ENCODE assay signal across 8 mouse cellular contexts in the genomic region with DNA sequence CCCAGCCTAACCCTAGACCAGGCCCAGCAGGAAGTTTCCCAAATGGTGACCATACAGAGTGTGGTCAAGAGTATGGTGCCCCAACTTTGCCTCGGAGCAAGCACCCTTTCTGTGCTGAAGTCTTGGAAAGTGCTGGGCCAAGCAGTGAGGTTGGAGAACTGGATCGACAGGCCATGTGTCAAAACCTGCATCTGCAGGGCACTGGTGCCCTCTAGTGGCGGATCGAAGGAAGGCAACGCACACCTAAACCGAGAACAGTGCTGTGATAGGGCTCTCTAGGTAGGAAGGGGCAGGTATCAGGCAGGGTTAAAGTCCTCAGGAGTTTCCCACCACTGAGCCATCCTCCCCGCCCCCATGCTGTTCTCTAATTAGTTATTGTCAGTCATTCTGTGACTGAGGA. TPM values are rescaled to one million over a fixed set of nuclear protein-coding genes. Genes with fewer than 3 reads are reported as not detected.
DNase-seq lines count a peak whose midpoint lies in the region; ATAC-seq and TF ChIP-seq lines count a peak whose summit lies in the region.

No protein-coding gene starts in this region.

- H3K36me3 ChIP-seq in forebrain, embryonic 16.5 days (ENCODE audit: control insufficient read depth, insufficient read depth), result no peaks in the 10 kb centered on the region
- H3K36me3 ChIP-seq in hindbrain, postnatal 0 days (ENCODE audit: insufficient read depth, low read length), result no peaks in the 10 kb centered on the region

- peak; percentile 90 for DNase-seq in NIH3T3 (ENCODE audit: low read depth)
- DNase-seq in cerebellum, adult 18-20 months, result peak; percentile 73 to 83
- peak; percentile 91 for DNase-seq in hindbrain, postnatal 0 days (ENCODE audit: low spot score)
- peak; percentile 70 to 72 for DNase-seq in layer of hippocampus, postnatal 36 days
- DNase-seq in mesoderm, embryonic 11.5 days (ENCODE audit: low read depth, low spot score), result peak; percentile 85
- peak; percentile 72 for DNase-seq in right cerebral cortex, postnatal 25 days
- DNase-seq in urinary bladder, postnatal 25 days (ENCODE audit: low spot score), result peak; percentile 72

- no peak overlapping the region for H3K4me3 ChIP-seq in forebrain, embryonic 16.5 days (replicated peaks; ENCODE audit: low read length)
- no peak overlapping the region for H3K4me3 ChIP-seq in hindbrain, postnatal 0 days (ENCODE audit: low read length)

- TF ChIP-seq CTCF in hindbrain, postnatal 0 days (IDR thresholded peaks at IDR 0.05; ENCODE audit: low read depth), result peak; percentile 100

- peak; percentile 70 for ATAC-seq in forebrain, embryonic 16.5 days
- ATAC-seq in hindbrain, postnatal 0 days, result peak; percentile 82

- no peak overlapping the region for H3K4me2 ChIP-seq in forebrain, embryonic 16.5 days (ENCODE audit: low read length)
- H3K4me2 ChIP-seq in hindbrain, postnatal 0 days (ENCODE audit: low read depth, low read length), result no peak overlapping the region

- H3K9ac ChIP-seq in forebrain, embryonic 16.5 days (replicated peaks; ENCODE audit: low read depth, low read length), result no peak overlapping the region
- no peak overlapping the region for H3K9ac ChIP-seq in hindbrain, postnatal 0 days (replicated peaks; ENCODE audit: low read length)

- H3K9me3 ChIP-seq in forebrain, embryonic 16.5 days (ENCODE audit: control insufficient read depth, low read length), result no peaks in the 10 kb centered on the region
- H3K9me3 ChIP-seq in hindbrain, postnatal 0 days (ENCODE audit: low read length), result no peaks in the 10 kb centered on the region

- no peaks in the 10 kb centered on the region for H3K27me3 ChIP-seq in forebrain, embryonic 16.5 days (replicated peaks; ENCODE audit: control insufficient read depth, insufficient read depth, low read length)
- 0 out of 2 replicates have a peak, but pooled peaks cover 4% of the 10 kb centered on the region for H3K27me3 ChIP-seq in hindbrain, postnatal 0 days (ENCODE audit: insufficient read depth, low read length)

- H3K4me1 ChIP-seq in forebrain, embryonic 16.5 days (replicated peaks; ENCODE audit: control insufficient read depth, insufficient read depth, low read length), result peaks cover 6% of the 10 kb centered on the region; the same call in 1 of the 2 replicates
- H3K4me1 ChIP-seq in hindbrain, postnatal 0 days (ENCODE audit: insufficient read depth, low read length), result peaks cover 7% of the 10 kb centered on the region; the same call in 1 of the 2 replicates

- under 1% methylated on average over 7 of the region's 7 CpGs for WGBS in forebrain, embryonic 16.5 days
- 1% methylated on average over 7 of the region's 7 CpGs for WGBS in hindbrain, postnatal 0 days

- no peak overlapping the region for H3K27ac ChIP-seq in forebrain, embryonic 16.5 days (ENCODE audit: low read length)
- no peak overlapping the region for H3K27ac ChIP-seq in hindbrain, postnatal 0 days

RNA-seq across cellular contexts. Expression of gene Prr5, which starts 37.9 kb away (rescaled TPM):
- polyA plus RNA-seq in forebrain, embryonic 16.5 days (2015; fragmentation: Nextera tagmentation; extraction: Ambion mirVana), result 11.1 and 16.4 TPM in 2 replicates
- total RNA-seq in hindbrain, postnatal 0 days (2014; rRNA removed), result 25.5 and 34.2 TPM in 2 replicates
- polyA plus RNA-seq in hindbrain, postnatal 0 days (2015; fragmentation: Nextera tagmentation; extraction: Ambion mirVana), result 33.2 and 36.6 TPM in 2 replicates
- total RNA-seq in layer of hippocampus, postnatal 36 days (2021), result 10 to 100 TPM; 10.6 to 17.3 TPM
